23 mouse cellular contexts compared by ENCODE assay signal in genomic region chr3:54413584-54413897, GRCm38 (mm10). TPM values are rescaled to one million over a fixed set of nuclear protein-coding genes. Genes with fewer than 3 reads are reported as not detected.
DNase-seq lines count a peak whose midpoint lies in the region; ATAC-seq and TF ChIP-seq lines count a peak whose summit lies in the region.
"Had no signal": no experiment of that assay in that cellular context is flagged by ENCODE, and none has a peak within 500 bp of the region (broad histone marks: within the 10 kb centered on the region; RNA-seq: fewer than 3 reads in every experiment).

No protein-coding gene starts in this region.

- intact Hi-C loops in heart, postnatal 14 days (cut with DNase I): no loop called here

- no peak for TF ChIP-seq CTCF in embryonic fibroblast, embryonic 13.5 days (IDR thresholded peaks at IDR 0.05; ENCODE audit: borderline replicate concordance, insufficient read depth, low read length)

- WGBS in heart, embryonic 13.5 days: 70% methylated on average over 1 of the region's 1 CpGs
- 45% methylated on average over 1 of the region's 1 CpGs for WGBS in embryonic facial prominence, embryonic 11.5 days
- 43% methylated on average over 1 of the region's 1 CpGs for WGBS in limb, embryonic 14.5 days
- WGBS in midbrain, embryonic 13.5 days: 92% methylated on average over 1 of the region's 1 CpGs

- no peak for ATAC-seq in heart, embryonic 13.5 days (ENCODE audit: extremely low read depth, insufficient number of reproducible peaks, low FRiP score, low TSS enrichment)
- ATAC-seq in embryonic facial prominence, embryonic 11.5 days (replicated peaks; ENCODE audit: insufficient number of reproducible peaks, low FRiP score, low TSS enrichment, low read depth): peak; percentile 70; the same call in 1 of the 2 replicates
- ATAC-seq in limb, embryonic 14.5 days (ENCODE audit: low FRiP score, low read depth): peak; percentile 65
- no peak for ATAC-seq in midbrain, embryonic 13.5 days
- ATAC-seq: forebrain, postnatal 0 days; hindbrain, embryonic 16.5 days had no signal

- no peak overlapping the region for H3K9ac ChIP-seq in heart, embryonic 13.5 days
- H3K9ac ChIP-seq in embryonic facial prominence, embryonic 11.5 days (replicated peaks; ENCODE audit: low read length): no peak overlapping the region
- no peak overlapping the region for H3K9ac ChIP-seq in limb, embryonic 14.5 days (ENCODE audit: low read depth, low read length, severe bottlenecking)
- H3K9ac ChIP-seq in midbrain, embryonic 13.5 days (replicated peaks): no peak overlapping the region
- H3K9ac ChIP-seq: forebrain, embryonic 12.5 days; forebrain, postnatal 0 days; lung, embryonic 15.5 days had no signal

- H3K4me2 ChIP-seq in heart, embryonic 13.5 days: no peak overlapping the region
- H3K4me2 ChIP-seq in embryonic facial prominence, embryonic 11.5 days (ENCODE audit: low read depth, low read length): no peak overlapping the region
- no peak overlapping the region for H3K4me2 ChIP-seq in limb, embryonic 14.5 days (replicated peaks; ENCODE audit: low read depth, low read length, severe bottlenecking)
- no peak overlapping the region for H3K4me2 ChIP-seq in midbrain, embryonic 13.5 days (replicated peaks)
- H3K4me2 ChIP-seq: forebrain, embryonic 12.5 days; liver, embryonic 11.5 days; lung, embryonic 15.5 days; midbrain, embryonic 11.5 days had no signal

- peaks cover 18% of the 10 kb centered on the region for H3K4me1 ChIP-seq in heart, embryonic 13.5 days
- no peaks in the 10 kb centered on the region for H3K4me1 ChIP-seq in embryonic facial prominence, embryonic 11.5 days (ENCODE audit: control insufficient read depth, insufficient read depth, low read length)
- H3K4me1 ChIP-seq in embryonic fibroblast, embryonic 13.5 days (ENCODE audit: control insufficient read depth, insufficient read depth, low read length): peaks cover 6% of the 10 kb centered on the region
- peaks cover 29% of the 10 kb centered on the region for H3K4me1 ChIP-seq in limb, embryonic 14.5 days (ENCODE audit: control insufficient read depth, insufficient read depth, low read length)
- peaks cover 9% of the 10 kb centered on the region for H3K4me1 ChIP-seq in midbrain, embryonic 13.5 days (replicated peaks)

- no peak overlapping the region for H3K4me3 ChIP-seq in heart, embryonic 13.5 days
- no peak overlapping the region for H3K4me3 ChIP-seq in embryonic facial prominence, embryonic 11.5 days (ENCODE audit: low read depth, low read length)
- H3K4me3 ChIP-seq in embryonic fibroblast, embryonic 13.5 days (ENCODE audit: insufficient read depth, low read length): no peak overlapping the region
- no peak overlapping the region for H3K4me3 ChIP-seq in limb, embryonic 14.5 days (replicated peaks; ENCODE audit: low read length)
- no peak overlapping the region for H3K4me3 ChIP-seq in midbrain, embryonic 13.5 days (replicated peaks)
- H3K4me3 ChIP-seq: erythroblast, embryonic 14.5 days; forebrain, embryonic 12.5 days; lung, embryonic 15.5 days had no signal

- TF ChIP-seq POLR2A in embryonic fibroblast, embryonic 13.5 days (IDR thresholded peaks at IDR 0.05; ENCODE audit: low read depth, low read length): no peak
- no peak for TF ChIP-seq POLR2A in limb, embryonic 14.5 days (IDR thresholded peaks at IDR 0.05; ENCODE audit: borderline replicate concordance, extremely low read depth, insufficient read depth, insufficient read length)

- no peaks in the 10 kb centered on the region for H3K27me3 ChIP-seq in heart, embryonic 13.5 days (replicated peaks)
- no peaks in the 10 kb centered on the region for H3K27me3 ChIP-seq in embryonic facial prominence, embryonic 11.5 days (ENCODE audit: control insufficient read depth, insufficient read depth, low read length)
- no peaks in the 10 kb centered on the region for H3K27me3 ChIP-seq in limb, embryonic 14.5 days (ENCODE audit: control insufficient read depth, insufficient read depth, low read length)
- no peaks in the 10 kb centered on the region for H3K27me3 ChIP-seq in midbrain, embryonic 13.5 days
- H3K27me3 ChIP-seq: forebrain, embryonic 12.5 days; lung, embryonic 15.5 days had no signal

- no peak for DNase-seq in heart, postnatal 14 days
- no peak for DNase-seq in embryonic facial prominence, embryonic 11.5 days (ENCODE audit: low spot score)
- DNase-seq in limb, embryonic 14.5 days (ENCODE audit: low spot score): peak; percentile 13
- DNase-seq in liver: no peak
- DNase-seq: adrenal gland, postnatal 10 days; cerebellum, adult 11 months; cerebellum, adult 9-10 months; forebrain, postnatal 0 days; kidney, adult 18-20 months; kidney, postnatal 4 days; thymus, postnatal 4 days had no signal

- no peaks in the 10 kb centered on the region for H3K36me3 ChIP-seq in heart, embryonic 13.5 days
- H3K36me3 ChIP-seq in embryonic facial prominence, embryonic 11.5 days (replicated peaks; ENCODE audit: control insufficient read depth, insufficient read depth, low read depth, low read length): no peaks in the 10 kb centered on the region
- H3K36me3 ChIP-seq in limb, embryonic 14.5 days (ENCODE audit: control insufficient read depth, insufficient read depth, low read length): no peaks in the 10 kb centered on the region
- H3K36me3 ChIP-seq in midbrain, embryonic 13.5 days: no peaks in the 10 kb centered on the region
- H3K36me3 ChIP-seq: forebrain, embryonic 12.5 days; G1E; lung, embryonic 15.5 days had no signal

- no peaks in the 10 kb centered on the region for H3K9me3 ChIP-seq in heart, embryonic 13.5 days
- no peaks in the 10 kb centered on the region for H3K9me3 ChIP-seq in embryonic facial prominence, embryonic 11.5 days (replicated peaks; ENCODE audit: control insufficient read depth, low read length)
- H3K9me3 ChIP-seq in limb, embryonic 14.5 days (ENCODE audit: control insufficient read depth, low read length): no peaks in the 10 kb centered on the region
- H3K9me3 ChIP-seq in midbrain, embryonic 13.5 days: no peaks in the 10 kb centered on the region
- H3K9me3 ChIP-seq: forebrain, embryonic 12.5 days; lung, embryonic 15.5 days had no signal

- 0 out of 2 replicates have a peak overlapping the region, but pooled peaks have one; percentile 44 for H3K27ac ChIP-seq in heart, embryonic 13.5 days (replicated peaks)
- peak overlapping the region; percentile 77 for H3K27ac ChIP-seq in embryonic facial prominence, embryonic 11.5 days (replicated peaks; ENCODE audit: low read depth, low read length)
- peak overlapping the region; percentile 85 for H3K27ac ChIP-seq in embryonic fibroblast, embryonic 13.5 days (ENCODE audit: insufficient read depth, low read length)
- peak overlapping the region; percentile 49 for H3K27ac ChIP-seq in limb, embryonic 14.5 days (replicated peaks; ENCODE audit: low read depth, low read length)
- H3K27ac ChIP-seq in midbrain, embryonic 13.5 days: no peak overlapping the region
- H3K27ac ChIP-seq: forebrain, embryonic 12.5 days; kidney, postnatal 0 days; lung, embryonic 15.5 days had no signal

RNA-seq across cellular contexts. Expression of gene Postn, which starts 52.6 kb away (rescaled TPM):
- polyA plus RNA-seq in heart, embryonic 13.5 days (2015; fragmentation: Nextera tagmentation; extraction: Ambion mirVana): 190 and 200 TPM in 2 replicates
- 100 to 1,000 TPM; 145 to 157 TPM for total RNA-seq in heart, postnatal 14 days (2021)
- polyA plus RNA-seq in embryonic facial prominence, embryonic 11.5 days (2014; fragmentation: Nextera tagmentation; extraction: Ambion mirVana): 72.8 and 87.5 TPM in 2 replicates
- polyA plus RNA-seq in embryonic fibroblast, embryonic 13.5 days (2011; ENCODE audit: insufficient read length, low read depth, missing spikeins): 1,715 and 3,345 TPM in 2 replicates
- 464 and 693 TPM in 2 replicates for polyA plus RNA-seq in limb, embryonic 14.5 days (2012; rRNA removed)
- polyA plus RNA-seq in limb, embryonic 14.5 days (2014; fragmentation: Nextera tagmentation; extraction: Ambion mirVana): 478 and 553 TPM in 2 replicates
- 4.7 and 7.3 TPM in 2 replicates for polyA plus RNA-seq in midbrain, embryonic 13.5 days (2015; fragmentation: Nextera tagmentation; extraction: Ambion mirVana)
- total RNA-seq: monocyte, adult 5-6 weeks had no signal
- polyA plus RNA-seq: erythroblast, embryonic 14.5 days; G1E had no signal

Comparison
In these comparisons a context has a peak if more than half of its experiments do, and no peak if none do; other contexts are left out.
1. ATAC-seq: peak in embryonic facial prominence, embryonic 11.5 days (single experiment) and limb, embryonic 14.5 days (single experiment); none in heart, embryonic 13.5 days (single experiment) and midbrain, embryonic 13.5 days (single experiment).